Mouse (Mus musculus) CD4-positive, CD25-positive, alpha-beta regulatory T cell, adult 2 months (primary cell): ENCODE measurements around the gene Smim26.

Experiments used
- DNase-seq: peaks from one replicate; pipeline ENCODE4 v3.0.0-alpha.2; 2012; ENCODE audit warnings: low read depth, low spot score

The Smim26 gene

DNA sequence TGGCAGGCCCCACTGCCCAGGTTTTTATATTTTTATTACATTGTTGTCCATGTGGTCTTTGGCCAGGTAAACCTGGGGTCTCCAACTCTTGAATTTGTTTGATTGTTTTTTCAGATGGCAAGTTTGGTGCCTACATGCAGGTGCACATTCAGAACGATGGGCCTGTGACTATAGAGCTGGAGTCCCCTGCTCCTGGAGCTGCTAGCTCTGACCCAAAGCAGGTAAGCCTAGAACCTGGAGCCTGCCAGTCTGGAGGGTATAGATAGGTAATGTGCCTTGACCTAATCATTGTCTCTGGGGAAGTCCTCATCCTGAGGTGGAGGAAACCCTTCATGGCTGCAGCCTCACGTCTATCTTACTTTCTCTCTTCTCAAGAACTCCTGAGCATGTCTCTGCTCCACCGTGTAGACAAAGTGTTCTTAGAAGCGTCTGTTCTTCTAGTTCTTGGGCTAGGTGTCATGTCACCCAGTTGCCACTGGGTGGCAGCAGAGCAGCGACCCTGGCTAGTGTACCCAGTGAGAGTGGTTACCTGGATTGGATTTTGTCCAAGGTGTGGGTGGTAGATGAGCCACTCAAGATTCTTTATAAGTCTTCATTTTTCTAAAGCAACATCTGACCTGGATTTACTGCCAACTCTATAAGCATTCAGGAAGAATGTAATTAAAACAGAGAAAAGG lies 41.9 kb downstream of the Smim26 start:
- DNase-seq: peak; percentile 73

DNA sequence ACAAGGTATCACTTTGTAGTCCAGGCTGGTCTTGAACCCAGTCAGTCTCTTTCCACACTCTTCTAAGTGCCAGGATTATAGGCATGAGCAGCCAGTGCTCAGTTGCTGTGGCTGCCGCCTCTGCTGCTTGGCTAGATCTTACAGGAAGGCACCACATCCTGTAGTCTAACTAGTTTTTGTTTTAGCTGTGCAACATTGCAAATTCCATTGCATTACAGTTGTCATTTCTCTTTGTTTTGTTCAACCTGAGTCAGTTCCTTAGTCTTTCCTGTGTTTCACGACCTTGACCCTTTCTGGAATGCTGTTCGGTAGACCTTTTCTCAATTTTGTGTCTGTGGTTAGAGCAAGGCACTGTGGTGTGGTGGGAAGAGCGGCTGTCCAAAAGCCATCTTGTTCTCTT lies 43.4 kb downstream of the Smim26 start:
- no peak for DNase-seq

DNA sequence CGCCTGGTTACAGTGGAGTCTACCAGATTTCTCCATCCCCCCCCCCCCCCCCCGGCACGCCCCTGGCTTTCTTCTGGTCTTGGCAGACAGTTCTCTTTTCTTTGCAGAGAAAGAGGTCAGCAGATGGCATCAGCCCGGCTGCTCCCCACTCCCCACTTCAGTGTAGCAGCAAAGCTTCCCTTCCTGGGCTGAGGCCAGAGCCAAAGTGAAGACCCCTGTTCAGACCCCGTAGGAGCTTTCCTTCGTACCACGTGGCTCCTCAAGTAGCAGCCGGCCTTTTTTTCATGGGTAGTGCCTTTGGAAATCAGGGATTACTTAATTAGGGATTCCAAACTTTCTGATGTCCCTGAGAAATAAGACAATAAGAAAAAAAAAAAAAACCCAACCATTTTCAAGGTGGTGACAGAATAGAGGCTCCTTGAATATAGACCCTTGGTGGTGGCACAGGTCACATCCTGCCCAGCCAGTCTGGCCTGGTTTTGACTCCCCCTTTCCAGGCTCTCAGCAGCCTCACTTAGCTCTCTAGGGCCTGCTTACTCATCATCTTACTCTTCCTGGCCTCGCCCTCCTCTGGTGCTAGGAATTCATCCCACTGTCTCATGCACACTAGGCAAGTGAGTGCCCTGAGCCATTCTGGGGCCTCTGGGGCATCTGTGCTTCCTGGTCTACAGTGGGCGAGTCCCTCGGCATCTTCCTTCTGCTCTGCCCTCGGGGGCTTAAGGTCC lies 44.0 kb downstream of the Smim26 start:
- no peak for DNase-seq

DNA sequence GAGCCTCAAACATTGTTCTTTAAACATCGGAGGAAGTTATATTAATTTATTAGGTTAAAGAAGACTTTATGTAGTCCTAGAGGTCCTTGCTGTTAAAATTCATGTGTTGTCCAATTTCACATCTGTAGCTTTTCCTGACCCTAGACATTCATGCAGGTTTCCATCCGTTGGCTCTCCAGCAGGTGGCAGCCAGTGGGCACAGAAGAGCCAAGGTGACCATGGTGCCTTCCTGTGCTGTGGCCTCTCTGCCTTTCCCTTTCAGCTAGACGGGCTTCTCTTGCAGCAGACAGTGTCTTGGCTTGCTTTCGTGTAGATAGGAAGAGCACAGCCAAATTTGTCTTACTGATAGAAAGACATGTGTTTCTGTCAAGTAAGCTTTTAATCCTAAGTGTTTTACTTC lies 44.9 kb downstream of the Smim26 start:
- no peak for DNase-seq

DNA sequence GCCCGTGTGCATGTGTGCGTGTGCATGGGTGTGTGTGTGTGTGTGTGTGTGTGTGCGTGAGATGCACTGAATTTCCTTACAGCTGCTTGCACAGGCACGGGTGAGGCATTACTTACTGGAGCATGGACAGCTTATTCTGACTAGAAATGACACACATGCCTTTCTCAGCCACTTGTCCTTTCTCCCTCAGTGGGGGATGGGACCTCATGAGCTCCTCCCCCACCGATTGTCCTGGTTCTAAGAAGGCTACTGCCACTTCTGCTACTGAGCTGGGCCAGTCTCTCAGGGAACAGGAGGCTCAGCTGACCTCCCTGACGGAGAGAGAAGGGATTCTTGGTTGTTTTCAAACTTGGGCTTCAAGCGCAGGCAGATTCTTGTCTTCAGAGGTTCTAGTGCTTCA lies 46.2 kb downstream of the Smim26 start:
- DNase-seq: no peak

DNA sequence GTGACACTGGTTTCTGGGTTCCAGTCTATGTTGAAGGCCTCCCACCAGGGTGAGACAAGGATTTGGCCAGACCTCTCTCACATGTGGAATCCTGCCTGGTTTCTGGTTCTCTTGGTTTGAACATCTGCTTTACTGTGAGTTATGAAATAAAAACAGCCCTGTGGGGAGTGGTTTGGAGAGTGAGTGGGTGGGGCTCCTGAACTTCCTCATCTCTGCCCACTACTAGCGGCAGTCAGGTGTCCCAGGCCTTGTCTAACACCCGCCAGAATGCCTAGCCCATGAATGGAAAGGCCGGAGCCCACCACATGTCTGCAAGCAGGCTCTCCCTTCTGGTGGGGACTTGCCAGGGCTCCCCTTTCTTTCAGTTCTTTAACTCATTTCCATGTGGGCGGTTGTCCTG lies 48.1 kb downstream of the Smim26 start:
- DNase-seq: no peak
